Mouse (Mus musculus) liver, postnatal 0 days (tissue): ENCODE measurements around the gene Inpp4b.

ENCODE experiments used
- CTCF ChIP-seq: sonication (generic); IDR thresholded peaks from 2 replicates; pipeline ENCODE4 v1.5.1; 2016; ENCODE audit warnings: antibody characterized with exemption, low read depth
- EP300 ChIP-seq: IDR thresholded peaks from 2 replicates; pipeline ENCODE4 v1.6.1; 2016; ENCODE audit warnings: antibody characterized with exemption, low read depth, mild to moderate bottlenecking

DNA sequence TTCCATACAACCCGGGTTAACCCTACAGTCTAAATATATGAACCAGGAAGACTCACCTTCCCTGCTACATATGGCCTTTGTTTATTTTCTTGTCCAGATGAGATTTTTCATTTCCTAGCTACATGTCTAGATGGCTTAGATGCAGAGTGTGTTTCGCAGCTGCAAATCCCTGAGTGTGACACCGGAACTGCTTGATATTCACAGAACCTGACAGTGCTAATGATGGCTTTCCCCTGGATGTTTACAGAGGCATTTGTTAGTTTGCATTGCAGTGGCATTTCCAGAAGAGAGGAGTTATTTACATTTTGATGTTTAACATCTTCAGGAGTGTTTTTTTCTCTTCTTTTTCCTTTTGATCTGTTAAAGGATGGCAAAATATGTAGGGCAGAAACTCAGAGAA is 537.7 kb downstream of the Inpp4b start:
- TF ChIP-seq CTCF (no peak), EP300 (no peak)
